Mouse (Mus musculus) olfactory bulb, adult 2 months (tissue): ENCODE data around the gene Emid1. TPM values are rescaled to one million over a fixed set of nuclear protein-coding genes. Genes with fewer than 3 reads are reported as not detected.

Experiments
- H3K27ac ChIP-seq: fragments of 200-500 bp; 2 replicates; pipeline ENCODE4 v1.5.1; 2012; ENCODE audit warnings: low read depth, low read length; ENCODE audit not compliant: insufficient read depth
- H3K4me1 ChIP-seq: fragments of 200-500 bp; 2 replicates; pipeline ENCODE4 v1.6.1; 2012; ENCODE audit warnings: low read length; ENCODE audit not compliant: control insufficient read depth, insufficient read depth
- H3K4me3 ChIP-seq: fragments of 200-500 bp; 2 replicates; pipeline ENCODE4 v1.5.1; 2012; ENCODE audit warnings: mild to moderate bottlenecking, low read depth, low read length, moderate library complexity; ENCODE audit not compliant: insufficient read depth
- CTCF ChIP-seq: fragments of 200-500 bp; IDR thresholded peaks from 2 replicates; pipeline ENCODE4 v1.5.1; 2012; ENCODE audit warnings: low read depth, mild to moderate bottlenecking, low read length, moderate library complexity; ENCODE audit not compliant: insufficient read depth
- POLR2A ChIP-seq: fragments of 200-500 bp; IDR thresholded peaks from 2 replicates; pipeline ENCODE4 v1.6.1; 2012; ENCODE audit warnings: mild to moderate bottlenecking, low read depth, low read length, moderate library complexity; ENCODE audit not compliant: insufficient read depth
- WGBS: fragments of 180-500 bp; shearing (Covaris S2); methylation state at CpG from one replicate; pipeline ENCODE4 v1.1.7; 2018; 5-methylcytosine and 5-hydroxymethylcytosine counted together
- polyA plus RNA-seq: library from polyadenylated mRNA; stranded (reverse); fragments of >200 nt; gene quantifications from 2 replicates; pipeline ENCODE4 v1.2.4, GENCODE M21; 2012; ENCODE audit warnings: low replicate concordance; ENCODE audit not compliant: missing spikeins, insufficient read depth, insufficient read length

Emid1 gene
- polyA plus RNA-seq, 1 experiment = not detected

- WGBS = 35% methylated on average over 13 of the region's 13 CpGs
- Histone ChIP-seq H3K4me1 (peaks cover 64% of the 10 kb centered on the region), H3K4me3 (peak overlapping the region; percentile 41), H3K27ac (peak overlapping the region; percentile 75)
- TF ChIP-seq POLR2A (no peak), CTCF (no peak)
Observed at GRCm38 (mm10) chr11:5062326-5062725, 89.7 kb downstream of the Emid1 start.

- peaks cover 71% of the 10 kb centered on the region for H3K4me1 ChIP-seq
Observed at GRCm38 (mm10) chr11:5061413-5062139, 90.5 kb downstream of the Emid1 start.

GRCm38 (mm10) chr11:5060756-5061412 lies 91.2 kb downstream of the Emid1 start:
- TF ChIP-seq CTCF = no peak
- TF ChIP-seq POLR2A = no peak
- Histone ChIP-seq H3K4me3 (peak overlapping the region; percentile 41), H3K27ac (peak overlapping the region; percentile 8; the same call in 1 of the 2 replicates), H3K4me1 (peaks cover 78% of the 10 kb centered on the region)
- 69% methylated on average over 28 of the region's 28 CpGs for WGBS

More at GRCm38 (mm10) chr11:5061413-5062139, 90.5 kb downstream of the Emid1 start:
- WGBS = 5% methylated on average over 62 of the region's 62 CpGs
- no peak for TF ChIP-seq CTCF
- TF ChIP-seq POLR2A = no peak
- H3K4me3 ChIP-seq = peak overlapping the region; percentile 41
- peak overlapping the region; percentile 75 for H3K27ac ChIP-seq

GRCm38 (mm10) chr11:5059704-5060156 lies 92.3 kb downstream of the Emid1 start:
- no peak for TF ChIP-seq POLR2A
- TF ChIP-seq CTCF = peak; percentile 95
- Histone ChIP-seq H3K4me3 (no peak overlapping the region), H3K4me1 (peaks cover 78% of the 10 kb centered on the region), H3K27ac (no peak overlapping the region)
- WGBS = 15% methylated on average over 27 of the region's 27 CpGs

- Histone ChIP-seq H3K27ac (no peak overlapping the region), H3K4me1 (peaks cover 76% of the 10 kb centered on the region), H3K4me3 (peak overlapping the region; percentile 55)
- no peak for TF ChIP-seq CTCF
- TF ChIP-seq POLR2A = no peak
- 30% methylated on average over 14 of the region's 14 CpGs for WGBS
Observed at GRCm38 (mm10) chr11:5059230-5059629, 92.8 kb downstream of the Emid1 start.

- H3K27ac ChIP-seq = no peak overlapping the region
- H3K4me3 ChIP-seq = peak overlapping the region; percentile 55
- peaks cover 71% of the 10 kb centered on the region for H3K4me1 ChIP-seq
Observed at GRCm38 (mm10) chr11:5058783-5059182, 93.3 kb downstream of the Emid1 start.

GRCm38 (mm10) chr11:5057856-5058641 lies 94.0 kb downstream of the Emid1 start, which contains the start of gene Rasl10a:
Gene Rasl10a, plus strand, starts transcription at chr11:5058128.
- H3K27ac ChIP-seq = no peak within 1 kb of the TSS
- WGBS = 2% methylated on average over 77 of the region's 77 CpGs
- peak within 1 kb of the TSS; percentile 55 for H3K4me3 ChIP-seq
- peaks cover 64% of the 10 kb centered on the region for H3K4me1 ChIP-seq
- no peak for TF ChIP-seq POLR2A
- TF ChIP-seq CTCF = no peak

More at GRCm38 (mm10) chr11:5058783-5059182, 93.3 kb downstream of the Emid1 start:
- 35% methylated on average over 9 of the region's 9 CpGs for WGBS
- TF ChIP-seq CTCF = no peak
- no peak for TF ChIP-seq POLR2A

GRCm38 (mm10) chr11:5057541-5057855 lies 94.6 kb downstream of the Emid1 start:
- Histone ChIP-seq H3K4me3 (peak overlapping the region; percentile 55), H3K27ac (no peak overlapping the region), H3K4me1 (peaks cover 58% of the 10 kb centered on the region)
- WGBS = 38% methylated on average over 8 of the region's 8 CpGs
- no peak for TF ChIP-seq CTCF
- no peak for TF ChIP-seq POLR2A
